Mouse (Mus musculus): ENCODE results near the gene Vmn2r52.
"Not testable (repeated sequence)": the region's sequence is repeated elsewhere in the genome, so short reads cannot be mapped to it uniquely, and the experiment has no call there.

Vmn2r52 gene

DNA sequence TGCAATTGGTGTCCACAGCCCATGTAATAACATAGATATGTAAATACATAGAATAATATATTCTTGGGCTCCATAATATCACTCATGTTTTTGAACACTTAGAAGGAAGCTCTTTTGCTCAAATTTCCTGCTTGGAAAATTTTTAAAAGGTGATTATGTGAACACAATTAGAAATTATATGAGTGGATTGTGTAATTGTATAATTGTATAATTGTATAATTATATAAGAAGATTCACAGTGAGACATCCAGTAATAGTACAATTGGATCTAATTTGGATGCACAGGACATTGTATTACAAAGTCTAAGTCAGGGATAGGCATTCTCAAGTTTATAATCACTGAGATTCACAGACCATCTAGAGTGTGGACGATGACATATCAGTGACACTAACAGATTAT lies at the start of gene Vmn2r52:
Vmn2r52 (minus strand) TSS at position 101 of the 400 bp plus-strand sequence.
- DNase-seq (ENCODE audit: low read depth, low spot score), result no peak

DNA sequence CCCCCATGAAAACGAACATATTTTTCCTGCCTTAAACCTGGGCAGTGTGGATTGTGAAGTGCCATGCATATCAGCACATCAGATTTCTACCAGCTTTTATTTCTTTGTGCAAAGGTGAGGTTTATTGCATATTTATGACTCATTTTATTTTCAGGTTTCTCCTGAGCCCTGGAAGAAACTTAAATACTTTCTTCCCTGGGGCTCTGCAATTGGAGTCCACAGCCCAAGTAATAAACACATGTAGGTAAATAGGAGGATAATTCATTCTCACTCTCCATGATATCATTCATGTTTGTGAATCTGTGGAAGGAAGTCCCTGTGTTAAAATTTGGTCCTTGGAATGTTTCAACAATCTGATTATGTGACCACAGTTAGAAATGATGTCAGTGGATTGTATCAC lies 70.7 kb downstream of the Vmn2r52 start, which contains the start of gene Vmn2r51:
Vmn2r51 (minus strand) TSS at position 101 of the 400 bp plus-strand sequence.
- not testable (repeated sequence) for DNase-seq (ENCODE audit: low read depth, low spot score)

All from retina, postnatal 7 days (tissue).